ENCODE assay signal across 10 mouse cellular contexts in genomic region chr13:100831123-100831522, GRCm38 (mm10). TPM values are rescaled to one million over a fixed set of nuclear protein-coding genes. Genes with fewer than 3 reads are reported as not detected.
A peak's percentile ranks its signal among the peaks of the same experiment; 100 is the strongest.
DNase-seq lines count a peak whose midpoint lies in the region; ATAC-seq and TF ChIP-seq lines count a peak whose summit lies in the region.
"Had no signal": no experiment of that assay in that cellular context is flagged by ENCODE, and none has a peak within 500 bp of the region (broad histone marks: within the 10 kb centered on the region; RNA-seq: fewer than 3 reads in every experiment).

No protein-coding gene starts in this region.

- 0 out of 2 replicates have a peak, but pooled peaks cover 5% of the 10 kb centered on the region for H3K36me3 ChIP-seq in kidney, postnatal 0 days (ENCODE audit: insufficient read depth, low read length)
- H3K36me3 ChIP-seq in forebrain, embryonic 14.5 days (ENCODE audit: control insufficient read depth, insufficient read depth, low read length): peaks cover 15% of the 10 kb centered on the region
- H3K36me3 ChIP-seq in liver, embryonic 13.5 days: peaks cover 17% of the 10 kb centered on the region

- DNase-seq in kidney, postnatal 0 days (ENCODE audit: low spot score): no peak
- DNase-seq in kidney, adult 18-20 months: no peak
- DNase-seq in forebrain, embryonic 14.5 days (ENCODE audit: low spot score): no peak
- DNase-seq in liver, embryonic 13.5 days: no peak
- DNase-seq in B cell, adult 2 months: no peak
- no peak for DNase-seq in layer of hippocampus, postnatal 14 days (ENCODE audit: low spot score in 2 of 2)
- no peak for DNase-seq in left cerebral cortex, adult 18-20 months (ENCODE audit: low spot score in 2 of 2)
- DNase-seq: thymus, postnatal 25 days had no signal

- no peak overlapping the region for H3K27ac ChIP-seq in kidney, postnatal 0 days
- H3K27ac ChIP-seq in brown adipose tissue, adult 24 weeks (replicated peaks; ENCODE audit: low read depth, low read length): no peak overlapping the region
- H3K27ac ChIP-seq in forebrain, embryonic 14.5 days (ENCODE audit: low read depth, low read length): no peak overlapping the region
- H3K27ac ChIP-seq in liver, embryonic 13.5 days: peak overlapping the region; percentile 51; the same call in 1 of the 2 replicates

- no peaks in the 10 kb centered on the region for H3K27me3 ChIP-seq in kidney, postnatal 0 days (ENCODE audit: insufficient read depth, low read length)
- no peaks in the 10 kb centered on the region for H3K27me3 ChIP-seq in forebrain, embryonic 14.5 days (replicated peaks; ENCODE audit: control insufficient read depth, insufficient read depth, low read length)
- no peaks in the 10 kb centered on the region for H3K27me3 ChIP-seq in liver, embryonic 13.5 days

- no peaks in the 10 kb centered on the region for H3K9me3 ChIP-seq in kidney, postnatal 0 days (replicated peaks; ENCODE audit: low read length)
- no peaks in the 10 kb centered on the region for H3K9me3 ChIP-seq in forebrain, embryonic 14.5 days (replicated peaks; ENCODE audit: control insufficient read depth, low read length)
- H3K9me3 ChIP-seq in liver, embryonic 13.5 days (replicated peaks): no peaks in the 10 kb centered on the region

- 77% methylated on average over 6 of the region's 6 CpGs for WGBS in kidney, postnatal 0 days
- WGBS in forebrain, embryonic 14.5 days: 85% methylated on average over 6 of the region's 6 CpGs
- WGBS in liver, embryonic 13.5 days (ENCODE audit: insufficient replicate concordance): 79% methylated on average over 6 of the region's 6 CpGs

- TF ChIP-seq CTCF in kidney, postnatal 0 days (IDR thresholded peaks at IDR 0.05; ENCODE audit: low read depth): no peak

- no peak for ATAC-seq in kidney, postnatal 0 days (replicated peaks; ENCODE audit: low FRiP score, low read depth)
- no peak for ATAC-seq in forebrain, embryonic 14.5 days
- ATAC-seq in liver, embryonic 13.5 days (ENCODE audit: low read depth): no peak

- peaks cover 4% of the 10 kb centered on the region; the same call in 1 of the 2 replicates for H3K4me1 ChIP-seq in kidney, postnatal 0 days (replicated peaks; ENCODE audit: insufficient read depth, low read length)
- H3K4me1 ChIP-seq in brown adipose tissue, adult 24 weeks (ENCODE audit: control insufficient read depth, insufficient read depth, insufficient read length, low read length): peaks cover 8% of the 10 kb centered on the region
- peaks cover 14% of the 10 kb centered on the region for H3K4me1 ChIP-seq in forebrain, embryonic 14.5 days (ENCODE audit: control insufficient read depth, insufficient read depth, low read length)
- H3K4me1 ChIP-seq in liver, embryonic 13.5 days (replicated peaks): peaks cover 29% of the 10 kb centered on the region

- H3K4me2 ChIP-seq in kidney, postnatal 0 days (ENCODE audit: low read length): peak overlapping the region; percentile 70; the same call in 1 of the 2 replicates
- H3K4me2 ChIP-seq in forebrain, embryonic 14.5 days (ENCODE audit: low read length): no peak overlapping the region
- peak overlapping the region; percentile 72 for H3K4me2 ChIP-seq in liver, embryonic 13.5 days

- H3K4me3 ChIP-seq in kidney, postnatal 0 days (replicated peaks; ENCODE audit: low read depth, low read length): no peak overlapping the region
- H3K4me3 ChIP-seq in brown adipose tissue, adult 24 weeks (ENCODE audit: insufficient read depth, low read depth, low read length): 0 out of 2 replicates have a peak overlapping the region, but pooled peaks have one; percentile 13
- H3K4me3 ChIP-seq in forebrain, embryonic 14.5 days (ENCODE audit: low read depth, low read length): no peak overlapping the region
- H3K4me3 ChIP-seq in liver, embryonic 13.5 days (replicated peaks): peak overlapping the region; percentile 92

- no peak overlapping the region for H3K9ac ChIP-seq in kidney, postnatal 0 days (ENCODE audit: low read depth, low read length)
- H3K9ac ChIP-seq in forebrain, embryonic 14.5 days (ENCODE audit: low read length): peak overlapping the region; percentile 21; the same call in 1 of the 2 replicates
- peak overlapping the region; percentile 98 for H3K9ac ChIP-seq in liver, embryonic 13.5 days

RNA-seq across cellular contexts. Expression of gene Slc30a5, which starts 2.1 kb away (rescaled TPM):
- 53.0 and 54.5 TPM in 2 replicates for polyA plus RNA-seq in kidney, postnatal 0 days (2015; fragmentation: Nextera tagmentation; extraction: Ambion mirVana)
- 16.9 and 29.9 TPM in 2 replicates for polyA plus RNA-seq in brown adipose tissue, adult 24 weeks (2012; ENCODE audit: insufficient read depth, insufficient read length, missing spikeins)
- polyA plus RNA-seq in forebrain, embryonic 14.5 days (2014; fragmentation: Nextera tagmentation; extraction: Ambion mirVana): 35.8 and 39.4 TPM in 2 replicates
- 27.0 and 34.3 TPM in 2 replicates for polyA plus RNA-seq in liver, embryonic 13.5 days (2015; fragmentation: Nextera tagmentation; extraction: Ambion mirVana)
- total RNA-seq in layer of hippocampus, postnatal 14 days (2021): 10 to 100 TPM; 35.3 to 37.4 TPM
- total RNA-seq in left cerebral cortex, adult 18-20 months (2021): 10 to 100 TPM; 42.2 to 43.7 TPM

RNA-seq across cellular contexts. Expression of gene Ccnb1, which starts 44.8 kb away (rescaled TPM):
- 101 and 103 TPM in 2 replicates for polyA plus RNA-seq in kidney, postnatal 0 days (2015; fragmentation: Nextera tagmentation; extraction: Ambion mirVana)
- not detected in 2 replicates for polyA plus RNA-seq in brown adipose tissue, adult 24 weeks (2012; ENCODE audit: insufficient read depth, insufficient read length, missing spikeins)
- polyA plus RNA-seq in forebrain, embryonic 14.5 days (2014; fragmentation: Nextera tagmentation; extraction: Ambion mirVana): 164 and 215 TPM in 2 replicates
- 277 and 297 TPM in 2 replicates for polyA plus RNA-seq in liver, embryonic 13.5 days (2015; fragmentation: Nextera tagmentation; extraction: Ambion mirVana)
- 1 to 10 TPM; 3.5 to 3.6 TPM for total RNA-seq in layer of hippocampus, postnatal 14 days (2021)
- total RNA-seq in left cerebral cortex, adult 18-20 months (2021): under 1 TPM; 0.47 to 0.67 TPM

RNA-seq across cellular contexts. Expression of gene Cenph, which starts 55.4 kb away (rescaled TPM):
- 20.9 and 23.8 TPM in 2 replicates for polyA plus RNA-seq in kidney, postnatal 0 days (2015; fragmentation: Nextera tagmentation; extraction: Ambion mirVana)
- not detected in 2 replicates for polyA plus RNA-seq in brown adipose tissue, adult 24 weeks (2012; ENCODE audit: insufficient read depth, insufficient read length, missing spikeins)
- 16.5 and 20.4 TPM in 2 replicates for polyA plus RNA-seq in forebrain, embryonic 14.5 days (2014; fragmentation: Nextera tagmentation; extraction: Ambion mirVana)
- polyA plus RNA-seq in liver, embryonic 13.5 days (2015; fragmentation: Nextera tagmentation; extraction: Ambion mirVana): 46.2 and 57.1 TPM in 2 replicates
- 1 to 10 TPM in 1 of 2 experiments, under 1 TPM in 1; 0.81 to 1.3 TPM for total RNA-seq in layer of hippocampus, postnatal 14 days (2021)
- total RNA-seq in left cerebral cortex, adult 18-20 months (2021): under 1 TPM; 0.28 to 0.67 TPM
- total RNA-seq: liver, adult 2 months had no signal

Comparison
In these comparisons a context has a peak if more than half of its experiments do, and no peak if none do; other contexts are left out.
1. H3K4me3 ChIP-seq: peak in brown adipose tissue, adult 24 weeks (single experiment) and liver, embryonic 13.5 days (single experiment); none in kidney, postnatal 0 days (single experiment) and forebrain, embryonic 14.5 days (single experiment).
2. RNA of gene Ccnb1, which starts 44.8 kb away (polyA plus RNA-seq): 277 to 297 TPM in liver, embryonic 13.5 days, 164 to 215 TPM in forebrain, embryonic 14.5 days and 101 to 103 TPM in kidney, postnatal 0 days; not detected in brown adipose tissue, adult 24 weeks; every median in the first group is over 10 times any median in the second.
3. RNA of gene Cenph, which starts 55.4 kb away (polyA plus RNA-seq): 46.2 to 57.1 TPM in liver, embryonic 13.5 days, 20.9 to 23.8 TPM in kidney, postnatal 0 days and 16.5 to 20.4 TPM in forebrain, embryonic 14.5 days; not detected in brown adipose tissue, adult 24 weeks; every median in the first group is over 10 times any median in the second.